Mouse (Mus musculus) neural tube, embryonic 12.5 days (tissue): ENCODE data around the gene Mst1. TPM values are rescaled to one million over a fixed set of nuclear protein-coding genes. Genes with fewer than 3 reads are reported as not detected.
A peak's percentile ranks its signal among the peaks of the same experiment; 100 is the strongest.

Experiments used
- ATAC-seq: fragments of 200-750 bp; cut with Nextera tagmentation; 2 replicates; pipeline ENCODE4 v1.8.0; 2017; ENCODE audit warnings: low read depth, mild to moderate bottlenecking, moderate TSS enrichment, moderate library complexity; ENCODE audit not compliant: low FRiP score
- H3K27ac ChIP-seq: fragments of 300-500 bp; sonication (generic); 2 replicates; pipeline ENCODE4 v1.5.1; 2016
- H3K27me3 ChIP-seq: fragments of 300-500 bp; sonication (generic); replicated peaks from 2 replicates; pipeline ENCODE4 v1.6.1; 2016; ENCODE audit warnings: mild to moderate bottlenecking
- H3K36me3 ChIP-seq: fragments of 300-500 bp; sonication (generic); 2 replicates; pipeline ENCODE4 v1.6.1; 2016; ENCODE audit warnings: mild to moderate bottlenecking
- H3K4me1 ChIP-seq: fragments of 300-500 bp; sonication (generic); 2 replicates; pipeline ENCODE4 v1.6.1; 2016
- H3K4me2 ChIP-seq: fragments of 300-500 bp; sonication (generic); replicated peaks from 2 replicates; pipeline ENCODE4 v1.6.1; 2016; ENCODE audit warnings: mild to moderate bottlenecking
- H3K4me3 ChIP-seq: fragments of 300-500 bp; sonication (generic); 2 replicates; pipeline ENCODE4 v1.5.1; 2016
- H3K9ac ChIP-seq: fragments of 300-500 bp; sonication (generic); 2 replicates; pipeline ENCODE4 v1.6.1; 2016; ENCODE audit warnings: mild to moderate bottlenecking
- H3K9me3 ChIP-seq: fragments of 300-500 bp; sonication (generic); 2 replicates; pipeline ENCODE4 v1.6.1; 2016; ENCODE audit warnings: mild to moderate bottlenecking
- WGBS: fragments of 180-500 bp; shearing (Covaris S2); methylation state at CpG from one replicate; pipeline ENCODE4 v1.1.7; 2016; 5-methylcytosine and 5-hydroxymethylcytosine counted together
- polyA plus RNA-seq: library from polyadenylated mRNA; unstranded; fragments of >200 nt; fragmentation: Nextera tagmentation; extraction: Ambion mirVana; gene quantifications from 2 replicates; pipeline ENCODE4 v1.2.1, GENCODE M21; 2016

The Mst1 gene
- polyA plus RNA-seq, 1 experiment from 2014 or later: 0.44 TPM

- ATAC-seq: no peak
- Histone ChIP-seq H3K9ac (no peak overlapping the region), H3K27me3 (no peaks in the 10 kb centered on the region), H3K27ac (no peak overlapping the region), H3K4me3 (no peak overlapping the region), H3K36me3 (peaks cover 58% of the 10 kb centered on the region), H3K4me1 (no peaks in the 10 kb centered on the region; the same call in 1 of the 2 replicates), H3K9me3 (no peaks in the 10 kb centered on the region), H3K4me2 (no peak overlapping the region)
- 50% methylated on average over 5 of the region's 5 CpGs for WGBS
These were observed 14.7 kb upstream of the Mst1 start for GRCm38 (mm10) chr9:108065491-108066011.

- H3K9ac ChIP-seq: no peak overlapping the region
- H3K9me3 ChIP-seq: no peaks in the 10 kb centered on the region
- no peak for ATAC-seq
- 87% methylated on average over 7 of the region's 7 CpGs for WGBS
- H3K4me3 ChIP-seq: no peak overlapping the region
- no peaks in the 10 kb centered on the region for H3K27me3 ChIP-seq
- H3K4me1 ChIP-seq: no peaks in the 10 kb centered on the region; the same call in 1 of the 2 replicates
- no peak overlapping the region for H3K27ac ChIP-seq
- peaks cover 64% of the 10 kb centered on the region for H3K36me3 ChIP-seq
- H3K4me2 ChIP-seq: no peak overlapping the region
These were observed 13.0 kb upstream of the Mst1 start for GRCm38 (mm10) chr9:108067199-108067598.

- peaks cover 57% of the 10 kb centered on the region for H3K36me3 ChIP-seq
- H3K27me3 ChIP-seq: no peaks in the 10 kb centered on the region
- no peak overlapping the region for H3K4me2 ChIP-seq
- 20% methylated on average over 8 of the region's 8 CpGs for WGBS
- no peak overlapping the region for H3K9ac ChIP-seq
- no peaks in the 10 kb centered on the region for H3K4me1 ChIP-seq
- H3K4me3 ChIP-seq: no peak overlapping the region
- H3K9me3 ChIP-seq: no peaks in the 10 kb centered on the region
- ATAC-seq: peak; percentile 38; the same call in 1 of the 2 replicates
- H3K27ac ChIP-seq: no peak overlapping the region
These were observed 12.3 kb upstream of the Mst1 start for GRCm38 (mm10) chr9:108067900-108068299.

DNA sequence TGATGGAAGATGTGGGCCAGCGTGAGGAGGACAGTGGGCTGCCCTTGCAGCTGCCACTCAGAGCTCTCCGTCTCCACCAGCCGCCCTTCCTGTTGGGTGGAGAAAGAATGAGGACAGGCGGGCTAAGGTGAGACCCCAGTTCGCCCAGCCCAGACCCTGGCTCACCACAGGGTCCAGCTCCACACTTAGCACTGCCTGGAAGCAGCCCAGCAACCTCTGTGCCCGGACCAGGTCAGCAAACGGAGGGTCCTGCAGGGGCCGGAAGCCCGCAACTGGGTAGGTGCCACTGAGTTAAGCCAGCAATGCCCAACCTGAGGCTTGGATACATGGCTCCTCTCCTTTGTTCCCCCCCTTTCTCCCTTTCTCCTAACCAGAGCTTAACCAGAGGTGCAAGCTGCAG lies 11.2 kb upstream of the Mst1 start:
- no peak overlapping the region for H3K4me3 ChIP-seq
- 91% methylated on average over 9 of the region's 9 CpGs for WGBS
- H3K9ac ChIP-seq: no peak overlapping the region
- H3K27me3 ChIP-seq: no peaks in the 10 kb centered on the region
- no peaks in the 10 kb centered on the region for H3K4me1 ChIP-seq
- no peaks in the 10 kb centered on the region for H3K9me3 ChIP-seq
- no peak overlapping the region for H3K4me2 ChIP-seq
- no peak for ATAC-seq
- H3K36me3 ChIP-seq: peaks cover 46% of the 10 kb centered on the region
- H3K27ac ChIP-seq: no peak overlapping the region

DNA sequence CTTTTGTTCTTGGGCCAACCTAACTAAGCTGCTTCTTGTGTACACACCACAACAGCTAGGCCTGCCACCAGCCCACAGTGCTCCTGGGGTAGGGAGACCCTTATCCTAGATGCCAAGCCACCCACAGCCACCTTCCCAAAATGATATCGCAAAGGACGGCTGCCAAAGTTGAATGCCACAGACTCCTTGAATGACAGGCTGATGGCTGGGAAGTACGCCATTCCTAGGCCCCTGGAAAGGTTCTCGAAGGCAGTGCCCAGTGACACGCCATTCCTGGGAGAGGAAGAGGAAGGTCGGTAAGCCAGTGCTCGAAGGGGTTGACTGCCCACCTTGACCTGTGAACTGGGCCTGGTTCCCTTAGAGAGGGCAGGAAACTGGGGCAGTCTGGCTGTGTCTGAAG lies 10.7 kb upstream of the Mst1 start:
- no peak overlapping the region for H3K4me3 ChIP-seq
- no peaks in the 10 kb centered on the region for H3K4me1 ChIP-seq
- ATAC-seq: no peak

DNA sequence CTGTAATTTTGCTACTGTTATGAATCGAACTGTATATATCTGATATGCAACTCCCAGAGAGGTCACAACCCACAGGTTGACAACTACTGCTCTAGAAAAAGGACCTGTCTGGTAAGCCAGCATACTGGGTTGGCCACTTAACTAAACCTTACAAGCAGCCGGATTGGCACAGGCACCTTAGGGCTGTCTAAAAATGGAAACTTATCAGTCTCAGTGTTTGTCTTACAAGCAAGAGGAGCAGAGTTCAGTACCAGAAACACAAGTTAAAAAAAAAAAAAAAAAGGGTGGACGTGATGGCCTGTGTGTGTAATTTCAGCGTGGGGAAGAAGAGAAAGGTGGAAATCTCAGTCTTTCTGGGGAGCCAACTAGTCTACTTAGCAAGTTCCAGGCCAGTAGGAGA lies 8.4 kb upstream of the Mst1 start:
- no peak overlapping the region for H3K9ac ChIP-seq
- no peaks in the 10 kb centered on the region for H3K27me3 ChIP-seq
- H3K4me2 ChIP-seq: no peak overlapping the region
- no peaks in the 10 kb centered on the region for H3K9me3 ChIP-seq
- 82% methylated on average over 4 of the region's 4 CpGs for WGBS
- no peak for ATAC-seq
- no peak overlapping the region for H3K4me3 ChIP-seq
- H3K4me1 ChIP-seq: no peaks in the 10 kb centered on the region
- H3K27ac ChIP-seq: no peak overlapping the region
- peaks cover 25% of the 10 kb centered on the region for H3K36me3 ChIP-seq

More for the DNA sequence above, 10.7 kb upstream of the Mst1 start:
- no peaks in the 10 kb centered on the region for H3K27me3 ChIP-seq
- no peaks in the 10 kb centered on the region for H3K9me3 ChIP-seq
- no peak overlapping the region for H3K4me2 ChIP-seq
- no peak overlapping the region for H3K27ac ChIP-seq
- 91% methylated on average over 7 of the region's 7 CpGs for WGBS
- H3K36me3 ChIP-seq: peaks cover 41% of the 10 kb centered on the region
- no peak overlapping the region for H3K9ac ChIP-seq

- 77% methylated on average over 9 of the region's 9 CpGs for WGBS
These were observed 7.7 kb upstream of the Mst1 start for GRCm38 (mm10) chr9:108072481-108072924.

DNA sequence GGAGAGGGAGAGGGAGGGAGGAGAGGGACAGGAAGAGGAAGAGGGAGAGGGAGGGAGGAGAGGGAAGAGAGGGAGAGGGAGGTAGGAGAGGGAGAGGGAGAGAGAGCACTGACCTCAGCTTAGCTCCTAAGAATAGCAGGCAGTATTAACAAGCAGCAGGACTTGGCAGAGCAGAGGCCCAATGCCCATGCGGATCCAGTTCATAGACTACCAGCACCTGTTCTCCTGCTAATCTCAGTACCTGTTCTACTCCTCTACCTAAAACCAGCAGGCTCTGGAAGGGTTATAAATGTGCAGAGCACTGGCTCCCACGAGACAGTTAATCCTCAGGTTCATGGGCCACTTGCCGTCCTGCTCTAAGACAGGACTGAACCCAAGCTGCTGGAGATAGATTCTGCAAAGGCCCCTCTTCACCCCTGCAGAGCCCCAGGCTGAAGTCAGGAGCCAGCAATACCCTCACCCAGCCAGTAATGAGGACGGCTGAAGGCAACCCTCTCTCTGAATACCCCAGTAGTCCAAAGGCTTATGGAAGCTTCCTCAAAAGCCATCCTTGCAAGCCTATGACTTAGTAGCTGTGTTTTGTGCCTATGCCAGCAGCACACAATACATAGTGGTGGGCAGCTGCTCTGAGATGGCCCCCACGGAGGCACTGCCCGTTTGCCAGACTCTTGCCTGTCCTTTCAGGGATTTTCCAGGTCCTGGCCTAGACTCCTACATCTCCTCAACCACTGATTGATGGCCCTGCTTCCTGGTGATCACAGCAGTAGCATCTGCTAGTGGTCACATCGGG lies 6.9 kb upstream of the Mst1 start:
- Histone ChIP-seq H3K27me3 (no peaks in the 10 kb centered on the region), H3K36me3 (peaks cover 23% of the 10 kb centered on the region), H3K4me3 (no peak overlapping the region), H3K4me1 (peaks cover 7% of the 10 kb centered on the region), H3K4me2 (no peak overlapping the region), H3K9me3 (no peaks in the 10 kb centered on the region), H3K27ac (no peak overlapping the region), H3K9ac (no peak overlapping the region)
- ATAC-seq: no peak
- WGBS: 67% methylated on average over 7 of the region's 7 CpGs

More at GRCm38 (mm10) chr9:108072481-108072924, 7.7 kb upstream of the Mst1 start:
- H3K36me3 ChIP-seq: peaks cover 23% of the 10 kb centered on the region
- no peaks in the 10 kb centered on the region; the same call in 1 of the 2 replicates for H3K4me1 ChIP-seq
- H3K9me3 ChIP-seq: no peaks in the 10 kb centered on the region
- H3K9ac ChIP-seq: no peak overlapping the region
- no peak overlapping the region for H3K4me3 ChIP-seq
- no peaks in the 10 kb centered on the region for H3K27me3 ChIP-seq
- no peak for ATAC-seq
- H3K4me2 ChIP-seq: no peak overlapping the region
- H3K27ac ChIP-seq: no peak overlapping the region

DNA sequence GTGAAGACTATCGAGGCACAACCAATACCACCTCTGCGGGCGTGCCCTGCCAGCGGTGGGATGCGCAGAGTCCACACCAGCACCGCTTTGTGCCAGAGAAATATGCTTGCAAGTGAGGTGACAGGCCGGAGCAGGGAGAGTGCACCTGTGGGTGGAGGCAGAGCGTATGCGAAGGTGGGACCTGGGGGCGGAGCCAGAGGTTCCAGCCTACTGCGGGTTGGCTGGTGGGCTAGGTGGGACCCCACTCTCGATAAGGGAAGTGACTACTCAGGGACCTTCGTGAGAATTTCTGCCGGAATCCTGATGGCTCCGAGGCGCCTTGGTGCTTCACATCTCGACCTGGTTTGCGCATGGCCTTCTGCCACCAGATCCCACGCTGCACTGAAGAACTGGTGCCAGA lies 2.3 kb downstream of the Mst1 start:
- Histone ChIP-seq H3K4me2 (peak overlapping the region; percentile 20), H3K4me3 (no peak overlapping the region), H3K9ac (no peak overlapping the region), H3K27me3 (peaks cover 38% of the 10 kb centered on the region), H3K36me3 (peaks cover 37% of the 10 kb centered on the region), H3K27ac (no peak overlapping the region), H3K9me3 (no peaks in the 10 kb centered on the region), H3K4me1 (peaks cover 22% of the 10 kb centered on the region)
- ATAC-seq: no peak
- 9% methylated on average over 19 of the region's 19 CpGs for WGBS

GRCm38 (mm10) chr9:108082988-108083431 lies 2.8 kb downstream of the Mst1 start, which contains the start of gene Rnf123:
Gene Rnf123, minus strand, starts transcription at chr9:108083346.
- Histone ChIP-seq H3K4me1 (peaks cover 19% of the 10 kb centered on the region), H3K27ac (no peak within 1 kb of the TSS), H3K36me3 (peaks cover 42% of the 10 kb centered on the region), H3K4me3 (no peak within 1 kb of the TSS), H3K9ac (no peak within 1 kb of the TSS), H3K4me2 (peak within 1 kb of the TSS; percentile 20), H3K9me3 (no peaks in the 10 kb centered on the region), H3K27me3 (peaks cover 38% of the 10 kb centered on the region)
- WGBS: 34% methylated on average over 12 of the region's 12 CpGs
- no peak for ATAC-seq

GRCm38 (mm10) chr9:108083561-108083960 lies 3.3 kb downstream of the Mst1 start:
- Histone ChIP-seq H3K9me3 (no peaks in the 10 kb centered on the region), H3K4me3 (no peak overlapping the region), H3K4me1 (peaks cover 13% of the 10 kb centered on the region), H3K27ac (no peak overlapping the region), H3K36me3 (peaks cover 47% of the 10 kb centered on the region), H3K9ac (no peak overlapping the region), H3K4me2 (no peak overlapping the region), H3K27me3 (peaks cover 38% of the 10 kb centered on the region)
- ATAC-seq: no peak
- 86% methylated on average over 6 of the region's 6 CpGs for WGBS

DNA sequence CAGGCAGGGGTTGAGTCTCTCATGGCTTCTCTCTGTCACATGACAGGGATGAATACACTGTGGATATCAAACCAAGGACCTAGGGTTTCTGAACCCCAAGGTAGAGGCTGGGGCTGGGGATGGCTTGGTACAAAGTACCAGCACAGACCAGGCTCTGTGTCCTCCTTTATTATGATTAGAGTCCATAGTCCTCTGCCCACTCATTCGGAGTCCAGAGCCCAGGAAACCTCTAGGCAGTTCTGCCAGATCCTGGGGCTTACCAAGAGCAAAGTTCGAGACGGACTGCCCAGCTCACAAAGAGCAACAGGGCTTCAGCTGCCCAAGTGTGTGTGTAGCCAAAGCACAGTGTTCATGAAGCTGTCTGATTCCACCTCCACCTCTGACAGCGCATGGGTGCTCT lies 5.0 kb downstream of the Mst1 start:
- Histone ChIP-seq H3K9me3 (no peaks in the 10 kb centered on the region), H3K27ac (no peak overlapping the region), H3K4me2 (no peak overlapping the region), H3K36me3 (peaks cover 64% of the 10 kb centered on the region), H3K4me1 (0 out of 2 replicates have a peak, but pooled peaks cover 8% of the 10 kb centered on the region), H3K27me3 (peaks cover 38% of the 10 kb centered on the region), H3K9ac (no peak overlapping the region), H3K4me3 (no peak overlapping the region)
- ATAC-seq: no peak
- 98% methylated on average over 4 of the region's 4 CpGs for WGBS
